Mouse (Mus musculus): ENCODE measurements around the gene Dhrs9.
"Not testable (repeated sequence)": the region's sequence is repeated elsewhere in the genome, so short reads cannot be mapped to it uniquely, and the experiment has no call there.

Gene Dhrs9

DNA sequence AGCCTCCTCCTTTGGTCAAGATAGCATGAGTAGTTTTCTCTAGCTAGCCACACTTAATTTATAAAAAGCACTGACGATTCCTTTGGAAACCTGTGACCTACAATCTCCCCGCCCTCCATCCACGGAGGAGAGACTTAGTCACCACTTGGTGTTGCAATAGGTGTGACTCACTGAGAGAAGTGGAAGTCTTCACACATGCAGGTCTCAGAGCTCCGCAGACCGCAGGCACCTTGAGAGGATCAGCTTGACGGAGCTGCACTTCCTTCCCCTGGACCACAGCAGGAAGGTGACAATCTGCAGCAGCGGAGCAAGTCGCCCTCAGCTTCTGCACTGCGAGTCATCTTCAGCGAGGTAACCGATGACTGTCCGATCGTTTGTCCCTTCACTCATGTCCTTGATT is at the start of gene Dhrs9:
Gene Dhrs9, plus strand, starts transcription at position 165 of the 400 bp plus-strand sequence.
- DNase-seq (ENCODE audit: low spot score in 2 of 2) = no peak

GRCm38 (mm10) chr2:69331523-69331922 is 48.7 kb upstream of the Dhrs9 start:
- DNase-seq (ENCODE audit: low spot score in 2 of 2) = not testable (repeated sequence)

GRCm38 (mm10) chr2:69341506-69341905 is 38.7 kb upstream of the Dhrs9 start:
- DNase-seq (ENCODE audit: low spot score in 2 of 2) = no peak

DNA sequence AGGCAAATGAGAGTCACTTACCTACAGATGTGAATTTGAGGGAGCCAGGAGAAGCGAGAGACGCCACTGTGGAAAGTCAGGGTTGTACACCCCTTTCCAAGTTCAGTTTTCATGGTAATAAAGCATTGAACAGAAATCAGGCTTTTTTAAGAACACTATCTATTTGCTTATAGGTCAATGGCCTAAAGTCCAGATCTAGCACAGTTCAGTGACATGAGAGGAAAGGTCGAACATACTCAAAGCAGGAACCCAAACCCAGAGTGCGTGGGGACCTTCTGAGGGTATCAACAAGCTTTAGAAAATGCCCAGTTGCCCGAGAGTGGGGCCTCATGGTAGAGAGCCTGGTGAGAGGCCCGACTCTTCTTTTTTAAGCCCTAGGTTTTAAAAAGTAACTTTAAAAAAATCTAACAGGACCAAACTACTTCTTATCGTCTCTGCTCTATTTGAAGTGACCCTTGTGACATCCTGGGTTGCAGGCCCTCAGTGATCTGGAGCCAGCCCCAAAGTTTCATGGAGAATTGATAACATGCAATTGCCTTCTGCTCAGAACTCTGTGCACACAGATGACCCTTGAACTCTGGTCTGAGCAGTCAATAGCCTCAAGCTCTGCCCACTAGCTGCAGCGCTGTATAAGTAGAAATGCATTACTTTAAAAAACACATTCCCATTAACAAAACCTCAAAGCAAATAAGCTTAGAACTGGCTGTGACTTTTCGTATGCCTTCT is 37.6 kb upstream of the Dhrs9 start, which contains the start of gene Abcb11:
Gene Abcb11, minus strand, starts transcription at position 121 of the 726 bp plus-strand sequence.
- no peak for DNase-seq (ENCODE audit: low spot score in 2 of 2)

- DNase-seq (ENCODE audit: low spot score in 2 of 2) = not testable (repeated sequence)
These were observed 24.8 kb upstream of the Dhrs9 start for GRCm38 (mm10) chr2:69355402-69355801.

GRCm38 (mm10) chr2:69364831-69365230 is 15.4 kb upstream of the Dhrs9 start:
- no peak for DNase-seq (ENCODE audit: low spot score in 2 of 2)

DNA sequence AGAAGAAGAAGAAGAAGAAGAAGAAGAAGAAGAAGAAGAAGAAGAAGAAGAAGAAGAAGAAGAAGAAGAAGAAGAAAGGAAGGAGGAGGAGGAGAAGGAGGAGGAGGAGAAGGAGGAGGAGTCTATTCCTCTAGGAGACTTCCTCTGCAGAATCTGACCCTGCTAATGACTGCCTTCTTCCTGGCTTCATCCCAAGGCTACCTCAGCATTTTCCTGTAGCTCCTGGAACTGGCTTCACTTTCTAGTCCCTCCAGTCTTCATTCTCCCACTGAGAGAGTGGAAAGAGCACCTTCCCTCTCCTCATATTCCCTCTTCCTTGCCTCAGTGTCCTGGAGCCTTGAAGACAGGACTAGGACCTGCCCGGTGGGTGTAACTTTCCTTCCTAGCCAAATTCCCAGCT is 15.0 kb upstream of the Dhrs9 start:
- no peak for DNase-seq (ENCODE audit: low spot score in 2 of 2)

- DNase-seq (ENCODE audit: low spot score in 2 of 2) = no peak
These were observed 3.5 kb upstream of the Dhrs9 start for GRCm38 (mm10) chr2:69376780-69377179.

DNA sequence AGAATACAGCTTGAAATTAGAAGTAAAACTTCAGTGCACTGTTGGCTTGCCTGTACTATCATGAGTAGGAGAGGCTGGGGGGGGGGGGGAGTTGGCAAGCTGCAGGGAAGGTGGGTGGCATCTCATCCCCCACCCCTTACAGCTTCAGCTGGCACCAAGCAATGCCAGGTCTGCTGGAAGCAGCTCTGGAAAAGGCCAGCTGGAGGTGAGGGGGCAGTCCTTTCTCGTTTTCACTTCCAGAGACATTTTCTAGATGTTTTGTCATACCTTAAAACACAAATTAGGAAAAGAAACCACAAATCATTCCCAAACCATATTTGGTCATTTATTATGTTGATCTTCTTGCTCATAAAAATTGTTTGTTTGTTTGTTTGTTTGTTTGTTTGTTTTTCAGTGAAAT is 444 bp upstream of the Dhrs9 start:
- DNase-seq (ENCODE audit: low spot score in 2 of 2) = no peak

DNA sequence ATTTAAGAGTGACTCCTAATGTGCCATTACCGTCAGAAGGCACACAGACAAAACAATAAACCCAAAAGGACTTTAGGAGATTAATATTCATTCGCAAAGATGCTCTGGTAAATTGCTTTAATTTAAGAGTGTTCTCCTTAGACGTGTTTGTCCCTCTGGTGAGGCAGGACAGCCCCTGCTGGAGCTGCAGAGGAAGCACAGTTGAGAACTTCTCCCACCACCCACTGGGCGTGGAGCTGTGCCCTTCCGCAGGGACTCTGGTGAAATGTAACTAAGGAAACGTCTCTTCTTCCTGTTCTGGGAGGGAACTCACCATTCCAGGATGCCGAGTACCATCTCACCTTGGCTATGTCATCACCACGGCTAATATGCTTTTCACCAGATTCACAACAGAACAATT is 1.5 kb downstream of the Dhrs9 start:
- no peak for DNase-seq (ENCODE audit: low spot score in 2 of 2)

DNA sequence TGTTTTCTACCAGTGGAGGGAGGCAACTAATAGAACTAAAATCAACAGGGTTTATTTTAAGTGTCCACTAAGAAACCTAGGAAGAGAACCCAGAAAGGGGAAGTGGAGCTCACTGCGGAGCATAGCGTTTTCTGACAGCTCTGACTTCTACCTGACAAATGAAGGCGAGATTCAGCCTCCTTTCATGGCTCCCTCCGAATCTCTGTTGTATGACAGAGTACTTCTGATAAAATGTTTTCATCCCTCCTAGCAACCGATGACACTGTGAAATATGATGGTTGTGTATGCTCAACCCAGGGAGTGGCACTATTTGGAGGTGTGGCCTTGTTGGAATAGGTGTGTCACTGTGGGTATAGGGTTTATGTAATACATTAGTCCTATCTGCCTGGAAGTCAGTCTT is 2.6 kb downstream of the Dhrs9 start:
- DNase-seq (ENCODE audit: low spot score in 2 of 2) = no peak

DNA sequence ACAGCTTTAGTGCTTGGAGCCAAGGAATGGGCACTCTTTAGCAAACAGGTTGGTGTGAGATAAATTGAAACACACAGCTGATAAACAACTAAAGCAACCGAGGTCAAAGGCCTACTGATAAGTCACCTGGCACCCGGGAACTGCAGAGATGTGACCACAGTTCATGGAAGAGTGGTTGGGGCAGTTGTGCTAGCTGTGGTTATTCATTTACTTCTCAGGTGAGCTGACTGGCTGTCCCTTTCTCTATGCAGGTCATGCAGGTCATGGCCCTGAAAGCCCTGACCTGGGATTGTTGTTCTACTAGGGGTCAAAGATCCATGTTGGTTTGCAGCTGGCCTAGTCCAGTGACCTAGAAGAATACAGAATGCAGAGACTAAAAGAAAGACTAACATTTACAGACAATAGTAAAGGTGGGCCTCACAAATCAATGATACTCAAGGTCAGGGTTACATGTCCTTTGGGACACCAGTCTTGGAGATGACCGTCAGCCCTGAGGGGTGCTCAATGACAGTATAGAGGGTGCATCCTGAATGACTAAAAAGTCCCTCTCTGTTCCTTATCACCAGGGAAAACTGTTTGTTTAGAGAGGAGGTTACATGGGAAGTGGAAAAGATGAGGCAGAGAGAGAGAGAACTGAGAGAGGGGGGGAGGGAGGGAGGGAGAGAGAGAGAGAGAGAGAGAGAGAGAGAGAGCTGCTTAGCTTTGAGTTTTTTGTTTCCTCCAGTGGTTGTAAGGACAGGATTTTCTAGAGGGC is 6.0 kb downstream of the Dhrs9 start:
- no peak for DNase-seq (ENCODE audit: low spot score in 2 of 2)

- DNase-seq (ENCODE audit: low spot score in 2 of 2) = no peak
These were observed 13.7 kb downstream of the Dhrs9 start for GRCm38 (mm10) chr2:69393947-69394346.

GRCm38 (mm10) chr2:69395597-69396248 is 15.5 kb downstream of the Dhrs9 start:
- no peak for DNase-seq (ENCODE audit: low spot score in 2 of 2)

- no peak for DNase-seq (ENCODE audit: low spot score in 2 of 2)
These were observed 16.7 kb downstream of the Dhrs9 start for GRCm38 (mm10) chr2:69396760-69397435.

- no peak for DNase-seq (ENCODE audit: low spot score in 2 of 2)
These were observed 20.8 kb downstream of the Dhrs9 start for GRCm38 (mm10) chr2:69400866-69401604.

DNA sequence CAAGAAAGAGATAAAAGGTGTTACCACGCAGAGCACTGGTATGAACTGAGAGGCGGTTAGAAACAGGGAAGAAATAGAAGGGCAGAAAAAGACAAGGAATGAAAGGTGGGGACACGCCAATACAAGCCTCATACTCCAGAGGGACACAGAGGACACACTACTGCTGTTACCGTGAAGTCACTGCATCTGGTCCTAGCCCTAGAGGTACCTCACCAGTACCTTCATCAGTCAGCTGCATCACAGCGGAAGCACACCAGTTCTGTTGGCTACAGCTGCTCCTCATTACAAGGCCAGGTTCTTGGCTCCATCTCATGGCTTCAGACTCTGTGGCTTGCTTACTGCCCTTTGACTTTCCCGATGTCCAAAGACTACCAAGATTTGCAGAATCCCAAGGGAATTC is 21.6 kb downstream of the Dhrs9 start:
- no peak for DNase-seq (ENCODE audit: low spot score in 2 of 2)

GRCm38 (mm10) chr2:69402309-69402708 is 22.1 kb downstream of the Dhrs9 start:
- no peak for DNase-seq (ENCODE audit: low spot score in 2 of 2)

DNA sequence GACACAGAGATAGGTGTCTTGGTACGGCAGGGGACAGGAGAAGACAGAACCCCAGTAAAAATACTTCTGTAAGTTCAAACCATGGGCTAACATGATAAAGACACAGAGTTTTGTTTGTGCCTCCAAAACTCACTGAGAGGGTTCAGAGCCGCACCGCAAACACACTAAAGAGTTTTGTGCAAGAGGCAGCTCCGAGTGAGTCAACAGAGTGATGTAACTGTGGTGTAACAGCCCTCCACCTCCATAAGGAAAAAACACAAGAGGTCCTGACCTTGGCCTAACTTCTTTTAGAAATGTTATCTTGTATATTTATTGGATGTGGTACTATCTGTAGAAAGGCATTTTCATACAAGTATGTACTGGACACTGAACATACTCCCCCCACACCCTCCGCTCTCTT is 25.4 kb downstream of the Dhrs9 start:
- no peak for DNase-seq (ENCODE audit: low spot score in 2 of 2)

- no peak for DNase-seq (ENCODE audit: low spot score in 2 of 2)
These were observed 34.3 kb downstream of the Dhrs9 start for GRCm38 (mm10) chr2:69414539-69414938.

DNA sequence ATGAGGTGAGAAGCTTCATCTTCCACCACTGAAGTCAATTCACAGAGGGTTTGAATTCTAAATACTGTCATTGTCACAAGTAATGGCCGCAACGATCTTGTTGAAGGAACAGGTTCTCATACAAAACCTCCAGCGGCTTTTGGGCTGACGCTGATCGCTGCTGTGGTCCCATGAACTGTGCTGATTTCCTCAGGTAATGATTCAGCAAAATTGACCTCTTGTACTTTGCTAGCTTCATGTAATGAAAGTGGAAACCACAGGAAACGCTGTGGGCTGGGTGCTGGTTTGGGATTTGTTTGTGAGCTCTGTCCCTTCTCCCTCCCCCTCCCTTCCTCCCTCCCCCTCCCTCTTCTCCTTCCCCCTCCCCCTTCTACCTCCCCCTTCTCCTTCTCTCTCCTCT is 34.8 kb downstream of the Dhrs9 start:
- DNase-seq (ENCODE audit: low spot score in 2 of 2) = no peak

Data from right cerebral cortex, postnatal 36 days (tissue).